Mouse (Mus musculus) spleen, adult 2 months (tissue): ENCODE data around the gene Myzap. TPM values are rescaled to one million over a fixed set of nuclear protein-coding genes. Genes with fewer than 3 reads are reported as not detected.

Source experiments
- DNase-seq, 2 experiments: peaks; one replicate each; pipeline versions ENCODE4 v3.0.0 to v3.0.0-alpha.2; 2012 to 2021; ENCODE audit warnings: low spot score in 2 of 2, low read depth in 1 of 2
- H3K27ac ChIP-seq: fragments of 200-500 bp; 2 replicates; pipeline ENCODE4 v1.5.1; 2012; ENCODE audit warnings: low read length, inconsistent platforms; ENCODE audit not compliant: insufficient read depth
- H3K27me3 ChIP-seq: fragments of 200-500 bp; 2 replicates; pipeline ENCODE4 v1.6.1; 2012; ENCODE audit warnings: mild to moderate bottlenecking, moderate library complexity, low read length, inconsistent platforms; ENCODE audit not compliant: control insufficient read depth, insufficient read depth
- H3K36me3 ChIP-seq: fragments of 200-500 bp; 2 replicates; pipeline ENCODE4 v1.6.1; 2012; ENCODE audit warnings: mild to moderate bottlenecking, low read length, inconsistent platforms; ENCODE audit not compliant: control insufficient read depth, insufficient read depth
- H3K4me1 ChIP-seq: fragments of 200-500 bp; 2 replicates; pipeline ENCODE4 v1.6.1; 2011; ENCODE audit warnings: inconsistent platforms; ENCODE audit not compliant: control insufficient read depth, insufficient read depth, insufficient read length
- H3K4me3 ChIP-seq: fragments of 200-500 bp; 2 replicates; pipeline ENCODE4 v1.5.1; 2011; ENCODE audit warnings: mild to moderate bottlenecking, inconsistent platforms; ENCODE audit not compliant: insufficient read depth, insufficient read length; ENCODE audit errors: extremely low read depth
- CTCF ChIP-seq: fragments of 200-500 bp; IDR thresholded peaks from 2 replicates; pipeline ENCODE4 v1.5.1; 2011; ENCODE audit warnings: mild to moderate bottlenecking, inconsistent platforms; ENCODE audit not compliant: insufficient read depth, insufficient read length, insufficient replicate concordance; ENCODE audit errors: extremely low read depth
- POLR2A ChIP-seq: fragments of 200-500 bp; IDR thresholded peaks from 2 replicates; pipeline ENCODE4 v1.6.1; 2011; ENCODE audit warnings: low read depth, low read length, inconsistent platforms
- WGBS: fragments of 180-500 bp; shearing (Covaris S2); methylation state at CpG from one replicate; pipeline ENCODE4 v1.1.7; 2018; 5-methylcytosine and 5-hydroxymethylcytosine counted together
- polyA plus RNA-seq: library from polyadenylated mRNA; depleted of rRNA; stranded (reverse); fragments of >200 nt; gene quantifications from 2 replicates; pipeline ENCODE4 v1.2.3, GENCODE M21; 2012

The Myzap gene
- polyA plus RNA-seq, 1 experiment, result 1.6 TPM

- Histone ChIP-seq H3K27me3 (no peaks in the 10 kb centered on the region), H3K4me1 (no peaks in the 10 kb centered on the region), H3K27ac (no peak overlapping the region), H3K4me3 (no peak overlapping the region), H3K36me3 (no peaks in the 10 kb centered on the region)
- whole genome bisulfite sequencing, result 88% methylated on average over 2 of the region's 2 CpGs
- DNase-seq, result no peak
- TF ChIP-seq CTCF, result no peak
- no peak for TF ChIP-seq POLR2A
Measured at GRCm38 (mm10) chr9:71535036-71535435, 57.1 kb downstream of the Myzap start.

- no peaks in the 10 kb centered on the region for H3K36me3 ChIP-seq
- no peak overlapping the region for H3K4me3 ChIP-seq
- H3K4me1 ChIP-seq, result no peaks in the 10 kb centered on the region
- H3K27me3 ChIP-seq, result no peaks in the 10 kb centered on the region
- TF ChIP-seq POLR2A (no peak), CTCF (no peak)
- DNase-seq, result no peak
- no peak overlapping the region for H3K27ac ChIP-seq
- WGBS, result 87% methylated on average over 2 of the region's 2 CpGs
Measured at GRCm38 (mm10) chr9:71529960-71530359, 62.2 kb downstream of the Myzap start.

- 87% methylated on average over 9 of the region's 9 CpGs for WGBS
- Histone ChIP-seq H3K36me3 (no peaks in the 10 kb centered on the region; the same call in 1 of the 2 replicates), H3K4me1 (no peaks in the 10 kb centered on the region), H3K27ac (no peak overlapping the region), H3K27me3 (no peaks in the 10 kb centered on the region), H3K4me3 (no peak overlapping the region)
- TF ChIP-seq POLR2A, result no peak
- no peak for TF ChIP-seq CTCF
- DNase-seq, result no peak
Measured at GRCm38 (mm10) chr9:71527438-71527837, 64.7 kb downstream of the Myzap start.

GRCm38 (mm10) chr9:71523901-71524300 is 68.3 kb downstream of the Myzap start:
- Histone ChIP-seq H3K36me3 (no peaks in the 10 kb centered on the region; the same call in 1 of the 2 replicates), H3K27me3 (no peaks in the 10 kb centered on the region), H3K4me3 (no peak overlapping the region), H3K4me1 (no peaks in the 10 kb centered on the region), H3K27ac (no peak overlapping the region)
- WGBS, result 92% methylated on average over 4 of the region's 4 CpGs
- no peak for TF ChIP-seq CTCF
- no peak for TF ChIP-seq POLR2A
- no peak for DNase-seq

GRCm38 (mm10) chr9:71519836-71520235 is 72.3 kb downstream of the Myzap start:
- H3K36me3 ChIP-seq, result no peaks in the 10 kb centered on the region; the same call in 1 of the 2 replicates
- no peak for DNase-seq
- TF ChIP-seq CTCF, result no peak
- TF ChIP-seq POLR2A, result no peak
- H3K27me3 ChIP-seq, result no peaks in the 10 kb centered on the region
- no peak overlapping the region for H3K27ac ChIP-seq
- WGBS, result 88% methylated on average over 3 of the region's 3 CpGs
- no peaks in the 10 kb centered on the region for H3K4me1 ChIP-seq
- H3K4me3 ChIP-seq, result no peak overlapping the region

- DNase-seq, result no peak
- 84% methylated on average over 4 of the region's 4 CpGs for WGBS
- Histone ChIP-seq H3K4me3 (no peak overlapping the region), H3K36me3 (no peaks in the 10 kb centered on the region; the same call in 1 of the 2 replicates), H3K27ac (no peak overlapping the region), H3K4me1 (no peaks in the 10 kb centered on the region), H3K27me3 (no peaks in the 10 kb centered on the region)
- TF ChIP-seq CTCF, result no peak
- no peak for TF ChIP-seq POLR2A
Measured at GRCm38 (mm10) chr9:71517487-71517886, 74.7 kb downstream of the Myzap start.

GRCm38 (mm10) chr9:71515862-71516261 is 76.3 kb downstream of the Myzap start:
- 90% methylated on average over 4 of the region's 4 CpGs for WGBS
- H3K36me3 ChIP-seq, result peaks cover 2% of the 10 kb centered on the region; the same call in 1 of the 2 replicates
- TF ChIP-seq CTCF (no peak), POLR2A (no peak)
- DNase-seq, result no peak
- H3K4me1 ChIP-seq, result no peaks in the 10 kb centered on the region
- no peak overlapping the region for H3K4me3 ChIP-seq
- no peaks in the 10 kb centered on the region for H3K27me3 ChIP-seq
- no peak overlapping the region for H3K27ac ChIP-seq
